Mouse (Mus musculus) heart, adult 2 months (tissue): ENCODE measurements at regions not wholly inside any gene's neighbourhood (a gene's known extent, or its start where the extent isn't known, plus 50 kb on each side); places are given as distances from the start of the nearest gene placed in this dataset.

Source experiments
- EP300 ChIP-seq: fragments of 200-500 bp; IDR thresholded peaks from 2 replicates; pipeline ENCODE4 v1.6.1; 2011; ENCODE audit warnings: low read depth, low read length, control low read depth; ENCODE audit not compliant: insufficient read depth
- POLR2A ChIP-seq: fragments of 200-500 bp; IDR thresholded peaks from 2 replicates; pipeline ENCODE4 v1.6.1; 2011; ENCODE audit warnings: mild to moderate bottlenecking, low read depth, low read length, control low read depth; ENCODE audit not compliant: insufficient read depth

- TF ChIP-seq POLR2A: no peak
- no peak for TF ChIP-seq EP300
Measured at GRCm38 (mm10) chr9:43387397-43387796, 76.7 kb downstream of the Trim29 start.
